Mouse (Mus musculus): ENCODE results near the gene Atp6v0d1.

GRCm38 (mm10) chr8:105482123-105482522 lies 83.7 kb downstream of the Atp6v0d1 start:
- no peak for TF ChIP-seq CTCF (IDR thresholded peaks at IDR 0.05; ENCODE audit: extremely low read depth, insufficient read length, insufficient replicate concordance, low read depth, low read length)
- no peak for TF ChIP-seq POLR2A (IDR thresholded peaks at IDR 0.05; ENCODE audit: low read depth, low read length)

All from small intestine, adult 2 months (tissue).